Mouse (Mus musculus) lung, embryonic 15.5 days (tissue): ENCODE data around the gene Tmem131l. TPM values are rescaled to one million over a fixed set of nuclear protein-coding genes. Genes with fewer than 3 reads are reported as not detected.

Experiments used
- ATAC-seq: fragments of 200-750 bp; cut with Nextera tagmentation; 2 replicates; pipeline ENCODE4 v1.8.0; 2017; ENCODE audit warnings: moderate number of reproducible peaks, borderline replicate concordance; ENCODE audit not compliant: low FRiP score, low TSS enrichment; ENCODE audit errors: extremely low read depth
- H3K27ac ChIP-seq: fragments of 300-500 bp; sonication (generic); 2 replicates; pipeline ENCODE4 v1.5.1; 2015; ENCODE audit warnings: moderate library complexity, mild to moderate bottlenecking, inconsistent platforms
- H3K27me3 ChIP-seq: fragments of 300-500 bp; sonication (generic); 2 replicates; pipeline ENCODE4 v1.6.1; 2015; ENCODE audit warnings: inconsistent platforms
- H3K36me3 ChIP-seq: fragments of 300-500 bp; sonication (generic); 2 replicates; pipeline ENCODE4 v1.6.1; 2015; ENCODE audit warnings: inconsistent platforms
- H3K4me1 ChIP-seq: fragments of 300-500 bp; sonication (generic); 2 replicates; pipeline ENCODE4 v1.6.1; 2015; ENCODE audit warnings: inconsistent platforms
- H3K4me2 ChIP-seq: fragments of 300-500 bp; sonication (generic); 2 replicates; pipeline ENCODE4 v1.6.1; 2015; ENCODE audit warnings: inconsistent platforms, mild to moderate bottlenecking, moderate library complexity
- H3K4me3 ChIP-seq: fragments of 300-500 bp; sonication (generic); 2 replicates; pipeline ENCODE4 v1.5.1; 2015; ENCODE audit warnings: mild to moderate bottlenecking, inconsistent platforms
- H3K9ac ChIP-seq: fragments of 300-500 bp; sonication (generic); 2 replicates; pipeline ENCODE4 v1.6.1; 2015; ENCODE audit warnings: inconsistent platforms
- H3K9me3 ChIP-seq: fragments of 300-500 bp; sonication (generic); 2 replicates; pipeline ENCODE4 v1.6.1; 2016; ENCODE audit warnings: inconsistent platforms
- WGBS: fragments of 180-500 bp; shearing (Covaris S2); methylation state at CpG from one replicate; pipeline ENCODE4 v1.1.7; 2015; 5-methylcytosine and 5-hydroxymethylcytosine counted together
- polyA plus RNA-seq: library from polyadenylated mRNA; unstranded; fragments of >200 nt; fragmentation: Nextera tagmentation; extraction: Ambion mirVana; gene quantifications from 2 replicates; pipeline ENCODE4 v1.2.1, GENCODE M21; 2015

Tmem131l gene
- polyA plus RNA-seq: 41.6 and 55.9 TPM in 2 replicates

GRCm38 (mm10) chr3:84039646-84040475, at the start of gene Tmem131l:
TSS of gene Tmem131l (minus strand) at chr3:84040175.
- under 1% methylated on average over 94 of the region's 100 CpGs for WGBS
- H3K9ac ChIP-seq: peak within 1 kb of the TSS; percentile 82
- peak within 1 kb of the TSS; percentile 98 for H3K4me2 ChIP-seq
- H3K4me3 ChIP-seq: peak within 1 kb of the TSS; percentile 83
- peak; percentile 96 for ATAC-seq
- H3K9me3 ChIP-seq: no peaks in the 10 kb centered on the region
- peak within 1 kb of the TSS; percentile 94 for H3K27ac ChIP-seq
- H3K36me3 ChIP-seq: no peaks in the 10 kb centered on the region
- no peaks in the 10 kb centered on the region for H3K27me3 ChIP-seq
- peaks cover 31% of the 10 kb centered on the region for H3K4me1 ChIP-seq

DNA sequence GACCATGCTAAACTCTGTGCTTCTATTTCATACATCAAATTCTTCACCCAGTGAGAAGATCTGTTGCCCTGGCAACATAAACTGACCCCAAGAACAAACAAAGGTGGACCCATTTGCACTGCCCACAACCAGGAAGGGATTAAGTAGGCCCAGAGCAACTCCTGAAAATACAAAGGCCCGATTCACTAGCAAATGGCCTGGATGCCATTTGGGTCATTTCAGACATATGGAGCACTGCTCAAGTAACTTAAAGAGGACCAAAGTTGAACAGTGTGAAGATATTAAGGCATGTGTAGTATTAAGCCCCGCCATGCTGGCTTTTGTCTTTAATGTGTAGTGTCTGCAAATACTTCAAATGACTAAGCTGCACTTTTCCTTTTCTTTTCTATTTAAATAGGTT, 46.9 kb upstream of the Tmem131l start:
- peaks cover 15% of the 10 kb centered on the region; the same call in 1 of the 2 replicates for H3K4me1 ChIP-seq
- 51% methylated on average over 2 of the region's 2 CpGs for WGBS
- no peak overlapping the region for H3K4me2 ChIP-seq
- H3K9ac ChIP-seq: no peak overlapping the region
- 0 out of 2 replicates have a peak, but pooled peaks cover 3% of the 10 kb centered on the region for H3K9me3 ChIP-seq
- no peak for ATAC-seq
- no peak overlapping the region for H3K27ac ChIP-seq
- H3K36me3 ChIP-seq: no peaks in the 10 kb centered on the region
- no peaks in the 10 kb centered on the region for H3K27me3 ChIP-seq
- no peak overlapping the region for H3K4me3 ChIP-seq

- H3K4me1 ChIP-seq: peaks cover 15% of the 10 kb centered on the region; the same call in 1 of the 2 replicates
- no peaks in the 10 kb centered on the region for H3K36me3 ChIP-seq
- no peak overlapping the region for H3K4me3 ChIP-seq
- 79% methylated on average over 7 of the region's 7 CpGs for WGBS
- no peaks in the 10 kb centered on the region for H3K27me3 ChIP-seq
- H3K9ac ChIP-seq: no peak overlapping the region
- no peak for ATAC-seq
- 0 out of 2 replicates have a peak, but pooled peaks cover 4% of the 10 kb centered on the region for H3K9me3 ChIP-seq
- H3K27ac ChIP-seq: no peak overlapping the region
- H3K4me2 ChIP-seq: no peak overlapping the region
Measured at GRCm38 (mm10) chr3:84086337-84086736, 46.4 kb upstream of the Tmem131l start.

GRCm38 (mm10) chr3:84085429-84085828, 45.5 kb upstream of the Tmem131l start:
- H3K4me2 ChIP-seq: no peak overlapping the region
- no peak overlapping the region for H3K4me3 ChIP-seq
- peaks cover 20% of the 10 kb centered on the region; the same call in 1 of the 2 replicates for H3K4me1 ChIP-seq
- no peaks in the 10 kb centered on the region for H3K27me3 ChIP-seq
- 0 out of 2 replicates have a peak, but pooled peaks cover 4% of the 10 kb centered on the region for H3K9me3 ChIP-seq
- H3K27ac ChIP-seq: no peak overlapping the region
- peak; percentile 48; the same call in 1 of the 2 replicates for ATAC-seq
- WGBS: 13% methylated on average over 9 of the region's 9 CpGs
- H3K9ac ChIP-seq: no peak overlapping the region
- H3K36me3 ChIP-seq: no peaks in the 10 kb centered on the region

GRCm38 (mm10) chr3:84081208-84081722, 41.3 kb upstream of the Tmem131l start:
- Histone ChIP-seq H3K4me2 (no peak overlapping the region), H3K27ac (no peak overlapping the region; the same call in 1 of the 2 replicates), H3K27me3 (no peaks in the 10 kb centered on the region), H3K4me3 (no peak overlapping the region), H3K4me1 (peaks cover 24% of the 10 kb centered on the region; the same call in 1 of the 2 replicates), H3K36me3 (no peaks in the 10 kb centered on the region), H3K9me3 (0 out of 2 replicates have a peak, but pooled peaks cover 4% of the 10 kb centered on the region), H3K9ac (no peak overlapping the region)
- no peak for ATAC-seq
- 60% methylated on average over 4 of the region's 4 CpGs for WGBS

DNA sequence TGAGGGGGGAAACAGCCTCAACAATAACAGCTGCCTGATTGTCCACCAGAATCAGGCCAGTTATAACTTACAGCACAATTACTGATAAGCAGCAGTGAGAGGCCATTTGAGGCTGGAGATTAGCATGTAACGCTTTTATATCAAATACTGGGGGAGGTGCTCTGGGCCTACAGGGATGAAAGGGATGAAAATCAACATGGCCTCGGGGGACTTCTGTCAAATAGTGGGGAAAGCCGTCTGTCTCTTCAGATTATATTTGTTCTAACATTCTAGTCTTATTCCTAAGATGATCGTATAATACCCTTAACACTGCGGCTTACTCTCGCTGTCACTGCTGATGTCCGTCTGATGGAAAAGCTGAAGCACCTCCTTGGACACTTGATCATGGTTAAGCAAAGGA, 40.1 kb upstream of the Tmem131l start:
- no peak for ATAC-seq
- Histone ChIP-seq H3K27me3 (no peaks in the 10 kb centered on the region), H3K4me2 (no peak overlapping the region), H3K27ac (no peak overlapping the region), H3K4me1 (peaks cover 12% of the 10 kb centered on the region; the same call in 1 of the 2 replicates), H3K9me3 (0 out of 2 replicates have a peak, but pooled peaks cover 4% of the 10 kb centered on the region), H3K9ac (no peak overlapping the region), H3K36me3 (no peaks in the 10 kb centered on the region), H3K4me3 (no peak overlapping the region)
- WGBS: 76% methylated on average over 7 of the region's 7 CpGs

- Histone ChIP-seq H3K27ac (no peak overlapping the region), H3K36me3 (no peaks in the 10 kb centered on the region), H3K9ac (no peak overlapping the region), H3K4me2 (no peak overlapping the region), H3K4me1 (0 out of 2 replicates have a peak, but pooled peaks cover 9% of the 10 kb centered on the region), H3K9me3 (0 out of 2 replicates have a peak, but pooled peaks cover 4% of the 10 kb centered on the region), H3K27me3 (no peaks in the 10 kb centered on the region), H3K4me3 (no peak overlapping the region)
- 71% methylated on average over 4 of the region's 4 CpGs for WGBS
- no peak for ATAC-seq
Measured at GRCm38 (mm10) chr3:84077505-84077904, 37.5 kb upstream of the Tmem131l start.

DNA sequence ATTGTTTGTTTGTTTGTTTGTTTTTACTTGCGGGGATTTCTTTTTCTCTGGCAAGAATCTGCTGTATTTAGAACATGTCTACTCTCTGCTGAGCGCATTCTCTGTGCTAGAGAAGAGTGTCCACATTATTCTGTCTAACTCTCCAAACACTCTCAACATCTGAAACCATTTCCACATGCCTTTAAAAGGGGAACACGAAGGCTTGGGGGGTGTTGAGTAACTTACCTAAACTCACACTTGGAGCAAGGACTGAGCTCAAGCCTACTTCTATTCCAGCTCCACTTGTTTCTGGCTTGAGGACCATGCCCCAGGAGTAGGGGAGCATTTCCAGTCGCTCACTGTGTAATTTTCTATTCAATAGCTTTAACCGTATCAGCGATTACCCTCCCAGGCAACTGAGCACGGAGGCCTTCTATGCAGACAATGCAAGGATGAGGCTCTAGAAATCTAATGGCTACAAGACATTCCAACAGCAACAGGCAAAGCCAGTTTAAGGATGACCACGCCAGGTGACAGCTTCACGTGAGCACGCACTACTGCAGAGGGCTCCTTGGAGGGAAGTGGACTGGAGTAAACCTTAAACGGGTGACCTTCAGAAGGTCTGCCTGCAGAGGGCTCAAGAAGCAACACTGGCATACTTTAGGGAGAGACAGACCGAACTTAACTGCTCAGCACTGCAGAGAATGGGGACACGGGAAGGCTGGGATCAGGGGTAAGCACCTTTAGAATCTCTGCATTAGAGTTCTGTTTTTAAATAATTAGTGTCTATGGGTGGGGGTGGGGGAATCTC, 36.8 kb upstream of the Tmem131l start:
- Histone ChIP-seq H3K27me3 (no peaks in the 10 kb centered on the region), H3K4me2 (no peak overlapping the region), H3K36me3 (no peaks in the 10 kb centered on the region), H3K4me1 (0 out of 2 replicates have a peak, but pooled peaks cover 9% of the 10 kb centered on the region), H3K27ac (no peak overlapping the region), H3K9me3 (no peaks in the 10 kb centered on the region), H3K9ac (no peak overlapping the region), H3K4me3 (no peak overlapping the region)
- ATAC-seq: no peak
- 75% methylated on average over 13 of the region's 13 CpGs for WGBS

DNA sequence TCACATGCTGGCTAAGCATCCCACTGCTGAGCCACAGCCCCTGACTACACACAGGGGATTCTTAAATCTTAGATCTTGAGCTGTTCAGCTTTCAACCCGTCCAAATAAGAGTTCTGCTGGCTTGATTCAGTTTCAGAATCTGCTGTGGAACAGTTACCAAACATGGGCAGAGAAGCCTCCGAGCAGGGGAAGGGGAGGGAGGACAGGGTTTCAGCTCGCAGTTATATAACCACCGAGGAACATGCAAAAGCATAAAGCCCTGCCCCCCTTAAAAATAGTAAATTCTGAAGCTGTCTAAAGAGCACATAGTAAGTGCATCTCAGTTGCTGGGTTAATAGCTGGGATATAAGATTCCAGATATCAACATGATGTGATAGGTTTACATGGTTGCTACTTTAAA, 35.5 kb upstream of the Tmem131l start:
- H3K27ac ChIP-seq: no peak overlapping the region
- H3K36me3 ChIP-seq: no peaks in the 10 kb centered on the region
- no peak overlapping the region for H3K4me2 ChIP-seq
- no peaks in the 10 kb centered on the region for H3K9me3 ChIP-seq
- no peaks in the 10 kb centered on the region for H3K27me3 ChIP-seq
- no peak for ATAC-seq
- WGBS: 48% methylated on average over 4 of the region's 4 CpGs
- no peak overlapping the region for H3K4me3 ChIP-seq
- 0 out of 2 replicates have a peak, but pooled peaks cover 6% of the 10 kb centered on the region for H3K4me1 ChIP-seq
- no peak overlapping the region for H3K9ac ChIP-seq

DNA sequence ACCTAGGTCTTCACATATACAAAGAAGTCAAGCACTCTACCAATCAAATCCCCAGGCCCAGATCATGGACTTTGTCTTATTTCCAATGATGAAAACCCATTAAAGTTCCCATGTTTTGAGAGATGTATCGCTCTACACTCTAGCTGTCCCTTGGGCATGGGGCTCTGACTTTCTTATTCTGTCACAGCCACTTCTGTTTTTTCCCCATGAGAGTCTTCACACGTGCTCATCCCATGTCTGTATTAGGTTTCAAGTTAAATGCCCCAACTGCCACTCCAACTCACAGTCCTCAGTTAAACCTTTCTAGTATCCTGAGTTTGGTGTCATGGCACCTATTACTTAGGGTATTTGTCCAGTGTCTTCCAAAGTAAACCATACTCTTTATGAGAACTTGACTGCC, 34.8 kb upstream of the Tmem131l start:
- WGBS: 87% methylated on average over 2 of the region's 2 CpGs
- H3K9ac ChIP-seq: no peak overlapping the region
- no peaks in the 10 kb centered on the region for H3K9me3 ChIP-seq
- H3K4me1 ChIP-seq: no peaks in the 10 kb centered on the region
- H3K27ac ChIP-seq: no peak overlapping the region
- H3K4me2 ChIP-seq: no peak overlapping the region
- H3K27me3 ChIP-seq: no peaks in the 10 kb centered on the region
- no peaks in the 10 kb centered on the region for H3K36me3 ChIP-seq
- H3K4me3 ChIP-seq: no peak overlapping the region
- no peak for ATAC-seq

- H3K4me2 ChIP-seq: no peak overlapping the region
- no peak overlapping the region for H3K4me3 ChIP-seq
- ATAC-seq: no peak
- no peaks in the 10 kb centered on the region for H3K27me3 ChIP-seq
- no peaks in the 10 kb centered on the region for H3K4me1 ChIP-seq
- H3K27ac ChIP-seq: no peak overlapping the region
- H3K36me3 ChIP-seq: no peaks in the 10 kb centered on the region
- WGBS: 7% methylated on average over 2 of the region's 2 CpGs
- no peaks in the 10 kb centered on the region for H3K9me3 ChIP-seq
- H3K9ac ChIP-seq: no peak overlapping the region
Measured at GRCm38 (mm10) chr3:84071641-84072040, 31.7 kb upstream of the Tmem131l start.
